ENCODE assay signal across 11 mouse cellular contexts in the genomic region with DNA sequence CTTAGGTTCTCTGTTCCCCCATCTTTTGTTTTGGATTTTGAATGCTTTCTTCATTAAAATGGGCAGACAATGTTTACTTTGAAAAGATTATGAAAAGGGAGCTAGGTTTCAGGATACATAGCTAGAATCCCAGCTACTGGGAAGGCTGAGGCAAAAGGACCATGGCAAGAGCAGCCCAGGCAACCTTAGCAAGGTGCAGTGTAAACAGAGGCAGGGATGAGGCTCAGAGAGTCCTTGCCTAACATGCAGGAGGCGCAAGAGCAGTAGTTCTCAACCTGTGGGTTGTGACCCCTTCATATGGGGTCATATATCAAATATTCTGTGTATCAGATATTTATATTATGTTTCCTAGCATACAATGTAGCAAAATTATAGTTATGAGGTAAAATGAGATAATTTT. TPM values are rescaled to one million over a fixed set of nuclear protein-coding genes. Genes with fewer than 3 reads are reported as not detected.
DNase-seq lines count a peak whose midpoint lies in the region; ATAC-seq and TF ChIP-seq lines count a peak whose summit lies in the region.
"Had no signal": no experiment of that assay in that cellular context is flagged by ENCODE, and none has a peak within 500 bp of the region (broad histone marks: within the 10 kb centered on the region; RNA-seq: fewer than 3 reads in every experiment).

No protein-coding gene starts in this region.

- DNase-seq in heart, adult 18-20 months, result no peak
- no peak for DNase-seq in CH12.LX (ENCODE audit: extremely low read depth)
- DNase-seq in liver, embryonic 13.5 days, result no peak
- DNase-seq in adrenal gland, adult 18-20 months (ENCODE audit: low spot score in 2 of 2), result no peak
- DNase-seq in retina, embryonic 14.5 days (ENCODE audit: low spot score), result no peak
- no peak for DNase-seq in gastrocnemius, postnatal 36 days
- DNase-seq: adrenal gland, postnatal 10 days; lung, postnatal 36 days; thymus, postnatal 14 days had no signal

- TF ChIP-seq POLR2A in CH12.LX (IDR thresholded peaks at IDR 0.05; ENCODE audit: low read depth, low read length), result no peak

- peak overlapping the region; percentile 66 for H3K4me2 ChIP-seq in heart, embryonic 11.5 days
- peak overlapping the region; percentile 99 for H3K4me2 ChIP-seq in CH12.LX (ENCODE audit: insufficient read depth, low read depth, poor library complexity, severe bottlenecking)
- H3K4me2 ChIP-seq in forebrain, embryonic 16.5 days (ENCODE audit: low read length), result peak overlapping the region; percentile 73
- peak overlapping the region; percentile 86 for H3K4me2 ChIP-seq in liver, embryonic 13.5 days

- intact Hi-C loops in gastrocnemius, postnatal 36 days (cut with DNase I), result no loop called here

- ATAC-seq in heart, embryonic 11.5 days (replicated peaks; ENCODE audit: insufficient number of reproducible peaks, low FRiP score, low TSS enrichment), result no peak
- ATAC-seq in forebrain, embryonic 16.5 days, result no peak
- ATAC-seq in liver, embryonic 13.5 days (ENCODE audit: low read depth), result no peak

- H3K4me3 ChIP-seq in heart, embryonic 11.5 days (ENCODE audit: low read depth, low read length), result no peak overlapping the region
- H3K4me3 ChIP-seq in CH12.LX (replicated peaks in 1 of 3; ENCODE audit: low read depth in 2 of 3, low read length in 2 of 3, poor library complexity in 1 of 3), result peak overlapping the region in 2 of 3 experiments; percentile 9 to 68
- H3K4me3 ChIP-seq in forebrain, embryonic 16.5 days (replicated peaks; ENCODE audit: low read length), result no peak overlapping the region
- peak overlapping the region; percentile 93 for H3K4me3 ChIP-seq in liver, embryonic 13.5 days (replicated peaks)

- dilution Hi-C loops in CH12.LX (cut with MboI; ENCODE audit: extremely low pct_ligation_motif_present, extremely low pct_unique_long_range_greater_than_20kb, low sequenced_read_pairs), result no loop called here

- TF ChIP-seq CTCF in CH12.LX (conservative IDR thresholded peaks at IDR 0.05 in 1 of 2, IDR thresholded peaks at IDR 0.05 in 1 of 2; ENCODE audit: low read depth in 2 of 2, low read length in 2 of 2), result no peak

- peaks cover 82% of the 10 kb centered on the region for H3K79me2 ChIP-seq in CH12.LX (replicated peaks; ENCODE audit: control insufficient read depth, extremely low read depth, insufficient read depth, poor library complexity, severe bottlenecking)

- in situ Hi-C loops in CH12.LX (cut with MboI; ENCODE audit: low pct_ligation_motif_present, low pct_unique_long_range_greater_than_20kb, low sequenced_read_pairs), result no loop called here

- TF ChIP-seq RAD21 in CH12.LX (IDR thresholded peaks at IDR 0.05; ENCODE audit: low read depth, low read length), result no peak

- H3K36me3 ChIP-seq in heart, embryonic 11.5 days (ENCODE audit: control insufficient read depth, insufficient read depth, low read length), result peaks cover 3% of the 10 kb centered on the region; the same call in 1 of the 2 replicates
- peaks cover 18 to 42% of the 10 kb centered on the region in 2 experiments for H3K36me3 ChIP-seq in CH12.LX (replicated peaks in 1 of 2; ENCODE audit: control insufficient read depth in 1 of 2, insufficient read depth in 1 of 2, low read length in 1 of 2)
- no peaks in the 10 kb centered on the region for H3K36me3 ChIP-seq in forebrain, embryonic 16.5 days (ENCODE audit: control insufficient read depth, insufficient read depth)
- H3K36me3 ChIP-seq in liver, embryonic 13.5 days, result peaks cover 37% of the 10 kb centered on the region

- 87% methylated on average over 1 of the region's 1 CpGs for WGBS in heart, embryonic 11.5 days (ENCODE audit: insufficient replicate concordance)
- 97% methylated on average over 1 of the region's 1 CpGs for WGBS in forebrain, embryonic 16.5 days
- WGBS in liver, embryonic 13.5 days (ENCODE audit: insufficient replicate concordance), result 66% methylated on average over 1 of the region's 1 CpGs

- H3K27ac ChIP-seq in heart, embryonic 11.5 days (ENCODE audit: low read depth, low read length), result no peak overlapping the region
- H3K27ac ChIP-seq in CH12.LX (ENCODE audit: insufficient read depth, low read depth), result no peak overlapping the region
- no peak overlapping the region for H3K27ac ChIP-seq in forebrain, embryonic 16.5 days (ENCODE audit: low read length)
- H3K27ac ChIP-seq in liver, embryonic 13.5 days, result 0 out of 2 replicates have a peak overlapping the region, but pooled peaks have one; percentile 26

- H3K9ac ChIP-seq in heart, embryonic 11.5 days (ENCODE audit: low read depth, low read length), result no peak overlapping the region
- peak overlapping the region; percentile 94 for H3K9ac ChIP-seq in CH12.LX (ENCODE audit: insufficient read depth, low read depth)
- no peak overlapping the region for H3K9ac ChIP-seq in forebrain, embryonic 16.5 days (replicated peaks; ENCODE audit: low read depth, low read length)
- H3K9ac ChIP-seq in liver, embryonic 13.5 days, result peak overlapping the region; percentile 95

- peaks cover 16% of the 10 kb centered on the region for H3K4me1 ChIP-seq in heart, embryonic 11.5 days (ENCODE audit: control insufficient read depth, insufficient read depth, low read length)
- peaks cover 9 to 55% of the 10 kb centered on the region in 2 experiments; a peak in 3 of 4 replicates for H3K4me1 ChIP-seq in CH12.LX (ENCODE audit: control insufficient read depth in 1 of 2, insufficient read depth in 2 of 2)
- H3K4me1 ChIP-seq in forebrain, embryonic 16.5 days (replicated peaks; ENCODE audit: control insufficient read depth, insufficient read depth, low read length), result peaks cover 30% of the 10 kb centered on the region
- H3K4me1 ChIP-seq in liver, embryonic 13.5 days (replicated peaks), result peaks cover 47% of the 10 kb centered on the region

- no peaks in the 10 kb centered on the region for H3K27me3 ChIP-seq in heart, embryonic 11.5 days (ENCODE audit: control insufficient read depth, insufficient read depth, low read length)
- no peaks in the 10 kb centered on the region for H3K27me3 ChIP-seq in CH12.LX (replicated peaks)
- H3K27me3 ChIP-seq in forebrain, embryonic 16.5 days (replicated peaks; ENCODE audit: control insufficient read depth, insufficient read depth, low read length), result no peaks in the 10 kb centered on the region
- no peaks in the 10 kb centered on the region for H3K27me3 ChIP-seq in liver, embryonic 13.5 days

- TF ChIP-seq EP300 in CH12.LX (IDR thresholded peaks at IDR 0.05; ENCODE audit: low read length), result no peak

- H3K9me3 ChIP-seq in heart, embryonic 11.5 days (replicated peaks; ENCODE audit: control insufficient read depth, low read length), result no peaks in the 10 kb centered on the region
- no peaks in the 10 kb centered on the region for H3K9me3 ChIP-seq in CH12.LX (replicated peaks; ENCODE audit: low read length)
- no peaks in the 10 kb centered on the region for H3K9me3 ChIP-seq in forebrain, embryonic 16.5 days (ENCODE audit: control insufficient read depth, low read length)
- no peaks in the 10 kb centered on the region for H3K9me3 ChIP-seq in liver, embryonic 13.5 days (replicated peaks)

TF ChIP-seq in CH12.LX, 34 proteins besides CTCF, POLR2A, EP300 and RAD21:
- TF ChIP-seq ZKSCAN1 (IDR thresholded peaks at IDR 0.05; ENCODE audit: borderline replicate concordance, low read depth, low read length) (no peak), MEF2A (IDR thresholded peaks at IDR 0.05; ENCODE audit: borderline replicate concordance, low read depth, low read length) (no peak), CHD1 (IDR thresholded peaks at IDR 0.05; ENCODE audit: low read depth, low read length) (no peak), SIN3A (IDR thresholded peaks at IDR 0.05; ENCODE audit: low read length) (no peak), KAT2A (IDR thresholded peaks at IDR 0.05; ENCODE audit: insufficient replicate concordance, low read length) (no peak), HCFC1 (IDR thresholded peaks at IDR 0.05; ENCODE audit: low read depth, low read length) (no peak)

RNA-seq across cellular contexts. Expression of a gene that starts 1.6 kb away (rescaled TPM):
- 21.5 and 22.7 TPM in 2 replicates for polyA plus RNA-seq in heart, embryonic 11.5 days (2014; fragmentation: Nextera tagmentation; extraction: Ambion mirVana)
- total RNA-seq in heart, adult 18-20 months (2021), result 1 to 10 TPM; 6.8 to 7.0 TPM
- total RNA-seq in CH12.LX (2012; rRNA removed) (29.8 and 39.4 TPM in 2 replicates), CH12.LX (2014; rRNA removed) (34.7 and 40.9 TPM in 2 replicates)
- 48.2 and 54.5 TPM in 2 replicates for polyA plus RNA-seq in CH12.LX (2012; ENCODE audit: insufficient read length, low read depth)
- polyA plus RNA-seq in forebrain, embryonic 16.5 days (2015; fragmentation: Nextera tagmentation; extraction: Ambion mirVana), result 37.2 and 39.2 TPM in 2 replicates
- polyA plus RNA-seq in liver, embryonic 13.5 days (2015; fragmentation: Nextera tagmentation; extraction: Ambion mirVana), result 23.0 and 23.3 TPM in 2 replicates
- total RNA-seq in adrenal gland, adult 18-20 months (2021), result 10 to 100 TPM; 12.4 to 12.7 TPM
- total RNA-seq in gastrocnemius, postnatal 36 days (2021), result 1 to 10 TPM; 5.1 to 6.1 TPM

RNA-seq across cellular contexts. Expression of a gene that starts 1.7 kb away (rescaled TPM):
- 112 and 120 TPM in 2 replicates for polyA plus RNA-seq in heart, embryonic 11.5 days (2014; fragmentation: Nextera tagmentation; extraction: Ambion mirVana)
- 10 to 100 TPM; 63.1 to 72.5 TPM for total RNA-seq in heart, adult 18-20 months (2021)
- total RNA-seq in CH12.LX (2012; rRNA removed) (80.9 and 86.9 TPM in 2 replicates), CH12.LX (2014; rRNA removed) (209 and 231 TPM in 2 replicates)
- polyA plus RNA-seq in CH12.LX (2012; ENCODE audit: insufficient read length, low read depth), result 166 and 167 TPM in 2 replicates
- polyA plus RNA-seq in forebrain, embryonic 16.5 days (2015; fragmentation: Nextera tagmentation; extraction: Ambion mirVana), result 103 and 116 TPM in 2 replicates
- 89.2 and 103 TPM in 2 replicates for polyA plus RNA-seq in liver, embryonic 13.5 days (2015; fragmentation: Nextera tagmentation; extraction: Ambion mirVana)
- total RNA-seq in adrenal gland, adult 18-20 months (2021), result 100 to 1,000 TPM; 106 to 139 TPM
- 10 to 100 TPM; 75.0 to 79.6 TPM for total RNA-seq in gastrocnemius, postnatal 36 days (2021)

Comparison
In these comparisons a context has a peak if more than half of its experiments do, and no peak if none do; other contexts are left out.
1. H3K4me3 ChIP-seq: peak in CH12.LX (2 of 3) and liver, embryonic 13.5 days (single experiment); none in heart, embryonic 11.5 days (single experiment) and forebrain, embryonic 16.5 days (single experiment).
2. H3K9ac ChIP-seq: peak in CH12.LX (single experiment) and liver, embryonic 13.5 days (single experiment); none in heart, embryonic 11.5 days (single experiment) and forebrain, embryonic 16.5 days (single experiment).
3. Peak in every context shown above with its lines, with median percentiles within 50 percentile points of each other: H3K4me2 ChIP-seq.